Mouse (Mus musculus) CH12.LX (cell line): ENCODE data around the gene Ptprk. TPM values are rescaled to one million over a fixed set of nuclear protein-coding genes. Genes with fewer than 3 reads are reported as not detected.
A peak's percentile ranks its signal among the peaks of the same experiment; 100 is the strongest.

Experiments used
- DNase-seq: peaks from one replicate; pipeline ENCODE4 v3.0.0-alpha.2; 2013; ENCODE audit errors: extremely low read depth
- H3K27ac ChIP-seq: 2 replicates; pipeline ENCODE4 v1.5.1; 2012; ENCODE audit warnings: low read depth, mild to moderate bottlenecking, control low read depth, moderate library complexity; ENCODE audit not compliant: insufficient read depth
- H3K27me3 ChIP-seq: replicated peaks from 2 replicates; pipeline ENCODE3; 2012; ENCODE audit warnings: inconsistent platforms
- H3K36me3 ChIP-seq, 2 experiments: replicated peaks in 1 of 2; 2 replicates each; pipeline versions ENCODE3 to v1.6.1; 2012; ENCODE audit warnings: inconsistent platforms in 1 of 2, low read length in 1 of 2, mild to moderate bottlenecking in 1 of 2, mixed read lengths in 1 of 2, moderate library complexity in 1 of 2; ENCODE audit not compliant: control insufficient read depth in 1 of 2, insufficient read depth in 1 of 2
- H3K4me1 ChIP-seq, 2 experiments: 2 replicates each; pipeline ENCODE4 v1.6.1; 2012; ENCODE audit warnings: inconsistent platforms in 1 of 2, moderate library complexity in 1 of 2; ENCODE audit not compliant: insufficient read depth in 2 of 2, control insufficient read depth in 1 of 2
- H3K4me2 ChIP-seq: 2 replicates; pipeline ENCODE4 v1.6.1; 2012; ENCODE audit warnings: low read depth, mild to moderate bottlenecking, control low read depth; ENCODE audit not compliant: poor library complexity, insufficient read depth, severe bottlenecking
- H3K4me3 ChIP-seq, 3 experiments: fragments of 150-350 bp in 1 of 3; sonication (generic) in 1 of 3; replicated peaks in 1 of 3; 2 replicates each; pipeline versions ENCODE3 to v1.5.1; 2011 to 2012; ENCODE audit warnings: low read depth in 2 of 3, low read length in 2 of 3, mild to moderate bottlenecking in 2 of 3, moderate library complexity in 2 of 3, control low read depth in 1 of 3, improper control_type of control experiment in 1 of 3, inconsistent platforms in 1 of 3, mixed read lengths in 1 of 3; ENCODE audit not compliant: poor library complexity in 1 of 3
- H3K79me2 ChIP-seq: replicated peaks from 2 replicates; pipeline ENCODE4 v1.6.1; 2012; ENCODE audit warnings: mild to moderate bottlenecking, moderate library complexity; ENCODE audit not compliant: control insufficient read depth, poor library complexity, insufficient read depth, severe bottlenecking; ENCODE audit errors: extremely low read depth
- H3K9ac ChIP-seq: 2 replicates; pipeline ENCODE4 v1.6.1; 2012; ENCODE audit warnings: low read depth, mild to moderate bottlenecking, control low read depth, moderate library complexity; ENCODE audit not compliant: insufficient read depth
- H3K9me3 ChIP-seq: replicated peaks from 2 replicates; pipeline ENCODE3; 2012; ENCODE audit warnings: low read length, inconsistent platforms, mixed read lengths
- CHD2 ChIP-seq: IDR thresholded peaks from 2 replicates; pipeline ENCODE4 v1.6.1; 2011; ENCODE audit warnings: low read length, improper control_type of control experiment
- CTCF ChIP-seq, 2 experiments: IDR thresholded peaks in 1 of 2; conservative IDR thresholded peaks in 1 of 2; 2 replicates each; pipeline ENCODE4 v1.5.1; 2011 to 2012; ENCODE audit warnings: low read depth in 2 of 2, low read length in 2 of 2, improper control_type of control experiment in 1 of 2, inconsistent platforms in 1 of 2, mild to moderate bottlenecking in 1 of 2, moderate library complexity in 1 of 2
- ELF1 ChIP-seq: IDR thresholded peaks from 2 replicates; pipeline ENCODE4 v1.6.1; 2014; ENCODE audit warnings: low read depth, mild to moderate bottlenecking, inconsistent platforms, low read length, improper control_type of control experiment
- EP300 ChIP-seq: IDR thresholded peaks from 2 replicates; pipeline ENCODE4 v1.6.1; 2011; ENCODE audit warnings: low read length, improper control_type of control experiment
- ETS1 ChIP-seq: conservative IDR thresholded peaks from 2 replicates; pipeline ENCODE4 v1.6.1; 2012; ENCODE audit warnings: low read depth, mild to moderate bottlenecking, inconsistent platforms, low read length, improper control_type of control experiment, moderate library complexity
- GABPA ChIP-seq: IDR thresholded peaks from 2 replicates; pipeline ENCODE4 v1.6.1; 2012; ENCODE audit warnings: low read depth, low read length, improper control_type of control experiment, inconsistent platforms; ENCODE audit not compliant: insufficient replicate concordance
- HCFC1 ChIP-seq: IDR thresholded peaks from 2 replicates; pipeline ENCODE4 v1.6.1; 2012; ENCODE audit warnings: low read depth, mild to moderate bottlenecking, inconsistent platforms, low read length, improper control_type of control experiment
- IRF4 ChIP-seq: IDR thresholded peaks from 2 replicates; pipeline ENCODE4 v1.6.1; 2014; ENCODE audit warnings: low read depth, mild to moderate bottlenecking, inconsistent platforms, low read length, improper control_type of control experiment
- JUN ChIP-seq: IDR thresholded peaks from 2 replicates; pipeline ENCODE4 v1.6.1; 2011; ENCODE audit warnings: low read depth, mild to moderate bottlenecking, low read length, improper control_type of control experiment, moderate library complexity; ENCODE audit not compliant: insufficient read depth
- KAT2A ChIP-seq: IDR thresholded peaks from 2 replicates; pipeline ENCODE4 v1.6.1; 2012; ENCODE audit warnings: low read length, improper control_type of control experiment, inconsistent platforms; ENCODE audit not compliant: insufficient replicate concordance
- MAX ChIP-seq: IDR thresholded peaks from 2 replicates; pipeline ENCODE4 v1.6.1; 2011; ENCODE audit warnings: low read length, improper control_type of control experiment
- MAZ ChIP-seq: IDR thresholded peaks from 2 replicates; pipeline ENCODE4 v1.6.1; 2012; ENCODE audit warnings: low read depth, mild to moderate bottlenecking, inconsistent platforms, low read length, improper control_type of control experiment, moderate library complexity
- MXI1 ChIP-seq: IDR thresholded peaks from 2 replicates; pipeline ENCODE4 v1.6.1; 2011; ENCODE audit warnings: mild to moderate bottlenecking, low read depth, low read length, improper control_type of control experiment
- MYC ChIP-seq: IDR thresholded peaks from 2 replicates; pipeline ENCODE4 v1.6.1; 2011; ENCODE audit warnings: low read depth, mild to moderate bottlenecking, improper control_type of control experiment, low read length
- NELFE ChIP-seq: IDR thresholded peaks from 2 replicates; pipeline ENCODE4 v1.6.1; 2011; ENCODE audit warnings: low read depth, low read length, improper control_type of control experiment
- NRF1 ChIP-seq: IDR thresholded peaks from 2 replicates; pipeline ENCODE4 v1.6.1; 2014; ENCODE audit warnings: low read depth, mild to moderate bottlenecking, inconsistent platforms, low read length, improper control_type of control experiment, moderate library complexity
- POLR2A ChIP-seq: IDR thresholded peaks from 2 replicates; pipeline ENCODE4 v1.6.1; 2011; ENCODE audit warnings: low read depth, mild to moderate bottlenecking, improper control_type of control experiment, low read length
- RCOR1 ChIP-seq: conservative IDR thresholded peaks from 2 replicates; pipeline ENCODE4 v1.6.1; 2012; ENCODE audit warnings: low read depth, mild to moderate bottlenecking, inconsistent platforms, low read length, improper control_type of control experiment
- SMC3 ChIP-seq: IDR thresholded peaks from 2 replicates; pipeline ENCODE4 v1.6.1; 2011; ENCODE audit warnings: low read depth, low read length, improper control_type of control experiment
- TCF12 ChIP-seq: IDR thresholded peaks from 2 replicates; pipeline ENCODE4 v1.6.1; 2014; ENCODE audit warnings: low read depth, mild to moderate bottlenecking, inconsistent platforms, low read length, improper control_type of control experiment
- UBTF ChIP-seq: IDR thresholded peaks from 2 replicates; pipeline ENCODE4 v1.6.1; 2012; ENCODE audit warnings: low read depth, mild to moderate bottlenecking, inconsistent platforms, low read length, improper control_type of control experiment, moderate library complexity
- USF1 ChIP-seq: IDR thresholded peaks from 2 replicates; pipeline ENCODE4 v1.6.1; 2014; ENCODE audit warnings: low read depth, mild to moderate bottlenecking, inconsistent platforms, low read length, improper control_type of control experiment
- USF2 ChIP-seq: conservative IDR thresholded peaks from 2 replicates; pipeline ENCODE4 v1.6.1; 2011; ENCODE audit warnings: low read depth, low read length, improper control_type of control experiment
- ZMIZ1 ChIP-seq: IDR thresholded peaks from 2 replicates; pipeline ENCODE4 v1.6.1; 2012; ENCODE audit warnings: low read depth, mild to moderate bottlenecking, inconsistent platforms, low read length, improper control_type of control experiment
- dilution Hi-C: fragments of 300-500 bp; cut with MboI; formaldehyde crosslinking; loops from 2 replicates; pipeline ENCODE4 v1.14.3; 2020; ENCODE audit warnings: low sequenced_read_pairs; ENCODE audit not compliant: extremely low pct_unique_long_range_greater_than_20kb, extremely low pct_ligation_motif_present
- in situ Hi-C: fragments of 300-500 bp; cut with MboI; formaldehyde crosslinking; loops from 3 replicates; pipeline ENCODE4 v1.14.3; 2019; ENCODE audit warnings: low sequenced_read_pairs, low pct_ligation_motif_present, low pct_unique_long_range_greater_than_20kb, mixed read lengths
- polyA plus RNA-seq: library from polyadenylated mRNA; unstranded; fragments of >175 nt; gene quantifications from 2 replicates; pipeline ENCODE4 v1.2.1, GENCODE M21; 2012; ENCODE audit warnings: low read depth; ENCODE audit not compliant: insufficient read length
- total RNA-seq, 2 experiments: library from RNA; depleted of rRNA; stranded (reverse); fragments of 300-350 nt in 1 of 2; fragments of >200 nt in 1 of 2; gene quantifications; 2 replicates each; pipeline ENCODE4 v1.2.3; 2012 to 2014

The Ptprk gene
- total and polyA plus RNA-seq, 3 experiments = not detected

GRCm38 (mm10) chr10:28498504-28498903 is 423.9 kb downstream of the Ptprk start:
- dilution Hi-C loops (no loop called here), in situ Hi-C loops (no loop called here)
- H3K9me3 ChIP-seq = peaks cover 8% of the 10 kb centered on the region
- no peaks in the 10 kb centered on the region for H3K36me3 ChIP-seq
- no peak overlapping the region for H3K9ac ChIP-seq
- H3K4me3 ChIP-seq = no peak overlapping the region
- TF ChIP-seq HCFC1 (no peak), UBTF (no peak), SMC3 (no peak), MAZ (no peak), MAX (no peak)
- no peak for DNase-seq
- H3K4me2 ChIP-seq = no peak overlapping the region
- H3K4me1 ChIP-seq = no peaks in the 10 kb centered on the region
- no peaks in the 10 kb centered on the region for H3K79me2 ChIP-seq
- H3K27ac ChIP-seq = no peak overlapping the region
- no peaks in the 10 kb centered on the region for H3K27me3 ChIP-seq

GRCm38 (mm10) chr10:28513601-28514000 is 439.0 kb downstream of the Ptprk start:
- TF ChIP-seq KAT2A (no peak), ETS1 (no peak), TCF12 (no peak), GABPA (no peak), IRF4 (no peak), CHD2 (no peak), MAZ (no peak), EP300 (no peak)
- H3K79me2 ChIP-seq = no peaks in the 10 kb centered on the region
- peaks cover 0 to 37% of the 10 kb centered on the region in 2 experiments; a peak in 2 of 4 replicates for H3K4me1 ChIP-seq
- no peak overlapping the region for H3K27ac ChIP-seq
- dilution Hi-C loops = no loop called here
- in situ Hi-C loops = no loop called here
- no peak overlapping the region for H3K4me2 ChIP-seq
- H3K27me3 ChIP-seq = no peaks in the 10 kb centered on the region
- H3K36me3 ChIP-seq = no peaks in the 10 kb centered on the region
- H3K4me3 ChIP-seq = no peak overlapping the region
- H3K9ac ChIP-seq = no peak overlapping the region
- no peak for DNase-seq
- H3K9me3 ChIP-seq = peaks cover 2% of the 10 kb centered on the region

- no peaks in the 10 kb centered on the region for H3K27me3 ChIP-seq
- peaks cover 0 to 50% of the 10 kb centered on the region in 2 experiments; a peak in 2 of 4 replicates for H3K4me1 ChIP-seq
- no peaks in the 10 kb centered on the region for H3K79me2 ChIP-seq
- no peaks in the 10 kb centered on the region for H3K36me3 ChIP-seq
- TF ChIP-seq EP300 (no peak), POLR2A (no peak), USF1 (no peak), CTCF (conservative IDR thresholded peaks at IDR 0.05 in 1 of 2, IDR thresholded peaks at IDR 0.05 in 1 of 2; ENCODE audit: low read depth in 2 of 2, low read length in 2 of 2) (no peak), KAT2A (no peak), USF2 (no peak), JUN (no peak), HCFC1 (no peak), ELF1 (no peak), MXI1 (no peak), TCF12 (no peak), IRF4 (no peak), ZMIZ1 (no peak), NRF1 (no peak), MYC (no peak), UBTF (no peak), NELFE (no peak), RCOR1 (no peak)
- H3K4me2 ChIP-seq = no peak overlapping the region
- peak; percentile 54 for DNase-seq
- no peak overlapping the region for H3K27ac ChIP-seq
- no peak overlapping the region for H3K4me3 ChIP-seq
- dilution Hi-C loops = no loop called here
- H3K9me3 ChIP-seq = peaks cover 2% of the 10 kb centered on the region
- no peak overlapping the region for H3K9ac ChIP-seq
- in situ Hi-C loops = no loop called here
Observed at GRCm38 (mm10) chr10:28516147-28516546, 441.5 kb downstream of the Ptprk start.
